Mouse (Mus musculus): ENCODE data around the gene Slc22a4.

DNA sequence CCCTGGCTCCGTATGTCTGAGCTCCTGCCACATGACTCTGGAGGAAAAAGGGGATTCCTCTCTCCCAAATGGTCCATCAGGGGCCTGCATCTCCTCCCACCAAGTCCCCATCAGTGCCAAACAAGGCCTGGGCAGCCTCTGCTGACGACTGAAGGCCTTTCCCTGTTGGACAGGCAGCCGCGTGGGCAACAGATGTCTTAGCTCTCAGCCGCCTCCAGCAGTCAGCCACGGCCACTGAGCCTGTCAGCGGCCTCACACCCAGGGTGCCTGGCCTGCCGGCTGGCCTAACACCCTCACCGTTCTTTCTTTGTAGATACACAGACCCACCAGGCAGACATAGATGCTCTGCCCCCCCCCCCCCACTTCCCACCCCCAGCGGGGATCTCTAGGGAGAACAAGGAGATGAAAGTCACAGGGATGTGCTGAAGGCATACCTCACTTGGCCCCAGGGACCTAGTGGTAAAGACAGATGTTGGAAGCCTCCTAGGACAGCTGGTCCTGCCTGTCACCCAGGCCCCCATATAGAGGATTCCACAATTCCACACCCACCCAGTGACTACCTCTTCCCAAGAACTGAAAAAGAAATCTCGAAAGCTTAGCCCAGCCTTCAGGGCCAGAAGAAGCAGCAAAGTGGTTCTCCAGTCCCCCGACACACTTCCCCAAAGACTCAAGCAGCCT lies 39.6 kb upstream of the Slc22a4 start:
- TF ChIP-seq CTCF (IDR thresholded peaks at IDR 0.05; ENCODE audit: insufficient read depth, low read length) (no peak), POLR2A (IDR thresholded peaks at IDR 0.05; ENCODE audit: borderline replicate concordance, extremely low read depth, low read depth, low read length) (no peak)
